Mouse (Mus musculus) stomach, postnatal 0 days (tissue): ENCODE measurements around the gene Lmnb2. TPM values are rescaled to one million over a fixed set of nuclear protein-coding genes. Genes with fewer than 3 reads are reported as not detected.

ENCODE experiments used
- ATAC-seq: fragments of 200-750 bp; cut with Nextera tagmentation; 2 replicates; pipeline ENCODE4 v1.8.0; 2017; ENCODE audit not compliant: low FRiP score, low TSS enrichment
- DNase-seq: peaks from one replicate; pipeline ENCODE4 v3.0.0-alpha.2; 2016; ENCODE audit warnings: low spot score
- H3K27ac ChIP-seq: fragments of 300-500 bp; sonication (generic); replicated peaks from 2 replicates; pipeline ENCODE4 v1.5.1; 2014; ENCODE audit warnings: mild to moderate bottlenecking, control low read depth
- H3K27me3 ChIP-seq: fragments of 300-500 bp; sonication (generic); 2 replicates; pipeline ENCODE4 v1.6.1; 2014; ENCODE audit warnings: low read length; ENCODE audit not compliant: control insufficient read depth, insufficient read depth
- H3K36me3 ChIP-seq: fragments of 300-500 bp; sonication (generic); 2 replicates; pipeline ENCODE4 v1.6.1; 2014; ENCODE audit warnings: low read length, mixed read lengths; ENCODE audit not compliant: control insufficient read depth, insufficient read depth
- H3K4me1 ChIP-seq: fragments of 300-500 bp; sonication (generic); replicated peaks from 2 replicates; pipeline ENCODE4 v1.6.1; 2014; ENCODE audit warnings: antibody characterized with exemption; ENCODE audit not compliant: control insufficient read depth, insufficient read depth
- H3K4me2 ChIP-seq: fragments of 300-500 bp; sonication (generic); replicated peaks from 2 replicates; pipeline ENCODE4 v1.6.1; 2014; ENCODE audit warnings: low read depth, mild to moderate bottlenecking, control low read depth, moderate library complexity
- H3K4me3 ChIP-seq: fragments of 300-500 bp; sonication (generic); 2 replicates; pipeline ENCODE4 v1.5.1; 2014; ENCODE audit warnings: low read depth, low read length, control low read depth
- H3K9ac ChIP-seq: fragments of 300-500 bp; sonication (generic); 2 replicates; pipeline ENCODE4 v1.6.1; 2014; ENCODE audit warnings: mild to moderate bottlenecking, low read length, control low read depth, mixed read lengths
- H3K9me3 ChIP-seq: fragments of 300-500 bp; sonication (generic); 2 replicates; pipeline ENCODE4 v1.6.1; 2016; ENCODE audit warnings: low read length; ENCODE audit not compliant: control insufficient read depth
- CTCF ChIP-seq: IDR thresholded peaks from 2 replicates; pipeline ENCODE4 v1.5.1; 2016; ENCODE audit warnings: antibody characterized with exemption, low read depth, mild to moderate bottlenecking, moderate library complexity
- EP300 ChIP-seq: optimal IDR thresholded peaks from 2 replicates; pipeline ENCODE3; 2016; ENCODE audit warnings: antibody characterized with exemption
- WGBS: fragments of 180-500 bp; shearing (Covaris S2); extraction: QIAGEN DNeasy Blood & Tissue Kit; methylation state at CpG from one replicate; pipeline ENCODE4 v1.1.7; 2014; 5-methylcytosine and 5-hydroxymethylcytosine counted together
- polyA plus RNA-seq: library from polyadenylated mRNA; unstranded; fragments of >200 nt; fragmentation: Nextera tagmentation; extraction: Ambion mirVana; gene quantifications from 2 replicates; pipeline ENCODE4 v1.2.1, GENCODE M21; 2015

The Lmnb2 gene
- polyA plus RNA-seq, 1 experiment from 2014 or later = 12.4 TPM

DNA sequence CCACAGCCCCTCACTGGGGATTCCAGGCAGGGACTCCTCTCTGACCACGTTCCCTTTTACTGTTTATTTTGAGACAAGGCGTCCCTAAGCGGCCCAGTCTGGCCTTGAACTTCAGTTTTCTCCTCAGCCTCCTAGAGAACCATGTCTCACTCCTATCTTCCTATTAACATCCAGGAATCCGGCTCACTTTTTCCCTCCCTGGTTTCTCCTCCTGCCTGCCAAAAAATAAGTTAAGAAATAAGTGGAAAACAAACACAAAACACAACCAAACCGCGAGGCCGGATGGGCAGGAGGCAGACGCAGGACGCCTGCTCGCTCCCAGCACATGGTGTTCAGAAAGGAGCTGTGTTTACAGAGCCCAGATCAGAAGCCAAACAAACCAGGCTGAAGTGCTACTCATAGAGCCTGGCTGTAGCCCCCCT lies 44.0 kb upstream of the Lmnb2 start:
- H3K4me3 ChIP-seq = no peak overlapping the region
- H3K9ac ChIP-seq = no peak overlapping the region
- peaks cover 14% of the 10 kb centered on the region for H3K4me1 ChIP-seq
- 18% methylated on average over 10 of the region's 10 CpGs for WGBS
- peak overlapping the region; percentile 88 for H3K27ac ChIP-seq
- peak; percentile 45; the same call in 1 of the 2 replicates for ATAC-seq
- H3K27me3 ChIP-seq = no peaks in the 10 kb centered on the region
- H3K36me3 ChIP-seq = no peaks in the 10 kb centered on the region
- TF ChIP-seq CTCF (no peak), EP300 (no peak)
- no peaks in the 10 kb centered on the region for H3K9me3 ChIP-seq
- H3K4me2 ChIP-seq = no peak overlapping the region
- peak; percentile 50 for DNase-seq

DNA sequence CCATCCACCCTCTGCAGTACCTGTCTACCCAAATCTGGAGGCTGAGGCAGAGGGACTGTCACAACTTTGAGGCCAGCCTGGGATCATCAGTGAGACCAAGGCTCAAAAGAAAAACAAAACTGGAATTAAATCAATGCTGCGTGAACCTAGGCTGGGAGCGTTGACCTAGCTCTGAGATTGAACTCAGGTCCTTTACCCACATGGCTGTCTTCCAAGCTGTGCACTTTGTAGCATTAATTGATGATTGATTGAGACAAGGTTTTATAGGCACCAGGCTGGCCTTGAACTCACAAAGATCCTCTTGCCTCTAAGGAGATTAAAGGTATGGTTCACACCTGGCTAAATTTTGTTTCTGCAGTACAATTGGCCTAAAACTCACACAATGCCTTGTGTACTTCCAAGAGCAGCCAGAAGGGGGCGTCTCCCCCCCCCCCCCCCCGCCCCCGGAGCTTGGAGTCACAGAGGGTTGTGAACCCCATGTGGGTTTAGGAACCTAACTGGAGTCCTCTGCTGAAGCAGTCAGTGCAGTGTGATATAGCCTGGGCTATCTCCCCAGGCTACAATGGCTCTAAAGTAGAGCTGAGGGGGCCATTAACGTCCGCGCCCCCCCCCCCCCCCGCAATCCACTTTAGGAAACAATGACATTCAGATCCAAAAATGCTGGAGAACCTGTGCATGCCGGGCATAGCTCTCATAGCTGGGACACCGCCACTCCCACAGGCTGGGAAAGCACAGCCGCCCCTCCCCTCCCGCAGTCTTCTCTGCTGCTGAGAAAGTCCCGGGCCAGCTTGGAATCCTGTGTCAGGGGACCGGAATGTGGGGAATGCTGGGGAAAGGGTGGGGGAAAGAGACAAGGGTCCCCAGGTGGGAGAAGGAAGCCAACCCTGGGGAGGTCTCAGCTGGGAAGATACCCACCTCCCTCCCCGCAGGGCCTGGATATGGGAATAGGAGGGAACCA lies 42.8 kb upstream of the Lmnb2 start:
- Histone ChIP-seq H3K4me3 (no peak overlapping the region), H3K27ac (peak overlapping the region; percentile 88), H3K9me3 (no peaks in the 10 kb centered on the region), H3K4me2 (peak overlapping the region; percentile 25), H3K36me3 (no peaks in the 10 kb centered on the region), H3K4me1 (peaks cover 15% of the 10 kb centered on the region), H3K27me3 (no peaks in the 10 kb centered on the region), H3K9ac (peak overlapping the region; percentile 35; the same call in 1 of the 2 replicates)
- ATAC-seq (peak; percentile 58; the same call in 1 of the 2 replicates), DNase-seq (peak; percentile 74)
- 12% methylated on average over 15 of the region's 16 CpGs for WGBS
- TF ChIP-seq EP300 = no peak
- peak; percentile 65 for TF ChIP-seq CTCF

DNA sequence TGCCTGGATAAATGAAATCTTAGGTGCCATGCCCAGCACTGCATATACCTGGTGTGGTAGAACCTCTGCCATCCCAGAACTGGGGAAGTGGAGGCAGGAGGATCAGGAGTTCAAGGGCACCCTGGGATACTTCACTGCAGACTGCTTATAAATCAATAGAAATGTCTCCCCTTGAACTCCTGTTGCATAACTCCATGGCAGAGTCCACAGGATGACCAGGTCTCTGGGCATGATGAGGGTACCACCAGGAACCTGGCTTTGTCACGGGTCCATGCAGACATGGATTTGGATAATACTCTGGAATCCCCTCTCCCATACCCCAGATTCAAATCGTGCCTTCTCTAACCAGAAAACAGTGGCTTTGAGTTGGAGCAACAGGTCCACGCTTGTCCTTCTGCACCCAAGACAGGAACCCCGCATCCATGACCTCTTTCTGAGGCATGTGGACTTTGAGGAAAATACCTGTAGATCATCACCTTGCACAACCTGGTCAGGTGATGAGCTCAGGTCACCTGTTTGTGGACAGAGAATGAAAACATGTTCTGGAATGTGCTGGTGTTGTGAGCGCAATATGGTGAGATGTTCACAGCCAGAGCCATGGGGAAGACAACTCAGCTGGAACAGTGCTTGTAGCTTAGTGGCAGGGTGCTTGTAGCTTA lies 41.1 kb upstream of the Lmnb2 start:
- TF ChIP-seq EP300 (no peak), CTCF (no peak)
- Histone ChIP-seq H3K4me1 (peaks cover 22% of the 10 kb centered on the region), H3K4me2 (no peak overlapping the region), H3K27me3 (no peaks in the 10 kb centered on the region), H3K9me3 (no peaks in the 10 kb centered on the region), H3K27ac (no peak overlapping the region), H3K4me3 (no peak overlapping the region), H3K9ac (no peak overlapping the region), H3K36me3 (no peaks in the 10 kb centered on the region)
- DNase-seq = no peak
- no peak for ATAC-seq
- 93% methylated on average over 5 of the region's 5 CpGs for WGBS

DNA sequence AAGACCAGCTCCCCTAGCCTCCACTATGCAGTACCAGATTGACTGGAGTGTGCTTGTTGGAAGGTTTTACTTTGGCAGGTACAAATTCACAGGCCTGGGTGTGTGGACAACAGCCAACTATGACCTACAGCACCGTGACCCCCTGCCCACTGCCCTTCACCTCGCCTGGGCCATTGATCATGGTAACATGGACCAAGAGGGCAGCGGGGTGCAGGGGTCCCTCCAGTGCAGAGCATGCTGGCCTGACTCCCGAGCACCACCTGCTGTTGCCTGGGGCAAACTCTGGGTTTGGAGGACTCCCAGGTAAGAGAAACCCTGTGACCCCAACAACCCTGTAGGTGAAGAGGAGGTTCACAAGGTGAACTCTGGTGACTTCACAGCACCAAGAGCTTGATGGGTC lies 39.7 kb upstream of the Lmnb2 start:
- Histone ChIP-seq H3K27me3 (no peaks in the 10 kb centered on the region), H3K27ac (no peak overlapping the region), H3K4me2 (no peak overlapping the region), H3K9ac (no peak overlapping the region), H3K4me1 (peaks cover 13% of the 10 kb centered on the region), H3K9me3 (no peaks in the 10 kb centered on the region), H3K4me3 (no peak overlapping the region), H3K36me3 (no peaks in the 10 kb centered on the region)
- ATAC-seq = no peak
- no peak for DNase-seq
- WGBS = 78% methylated on average over 4 of the region's 4 CpGs
- TF ChIP-seq EP300 = no peak
- no peak for TF ChIP-seq CTCF

DNA sequence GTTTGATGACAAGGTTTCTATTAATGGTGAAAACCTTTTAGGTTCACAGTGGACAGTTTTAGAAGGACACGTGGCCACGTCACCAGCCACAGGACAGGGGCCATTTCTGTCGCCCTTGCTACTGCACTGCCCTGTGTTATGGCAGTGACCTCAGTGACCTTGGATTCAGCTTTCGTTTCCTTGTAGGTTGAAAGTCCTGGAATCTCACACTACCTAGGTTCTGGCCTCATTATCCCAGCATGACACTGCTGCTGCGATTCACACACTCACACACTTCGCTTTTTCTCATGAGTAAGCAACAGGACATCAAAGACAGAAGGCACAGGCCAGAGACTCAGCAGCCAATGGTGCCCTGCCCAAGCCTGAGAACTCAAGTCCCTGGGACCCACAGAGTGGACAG lies 38.9 kb upstream of the Lmnb2 start:
- no peak overlapping the region for H3K4me2 ChIP-seq
- no peaks in the 10 kb centered on the region for H3K27me3 ChIP-seq
- TF ChIP-seq EP300 = no peak
- no peak for TF ChIP-seq CTCF
- no peaks in the 10 kb centered on the region for H3K36me3 ChIP-seq
- no peak for DNase-seq
- 83% methylated on average over 6 of the region's 6 CpGs for WGBS
- no peak overlapping the region for H3K9ac ChIP-seq
- no peak for ATAC-seq
- no peaks in the 10 kb centered on the region for H3K9me3 ChIP-seq
- H3K4me3 ChIP-seq = no peak overlapping the region
- H3K27ac ChIP-seq = no peak overlapping the region
- H3K4me1 ChIP-seq = peaks cover 13% of the 10 kb centered on the region

DNA sequence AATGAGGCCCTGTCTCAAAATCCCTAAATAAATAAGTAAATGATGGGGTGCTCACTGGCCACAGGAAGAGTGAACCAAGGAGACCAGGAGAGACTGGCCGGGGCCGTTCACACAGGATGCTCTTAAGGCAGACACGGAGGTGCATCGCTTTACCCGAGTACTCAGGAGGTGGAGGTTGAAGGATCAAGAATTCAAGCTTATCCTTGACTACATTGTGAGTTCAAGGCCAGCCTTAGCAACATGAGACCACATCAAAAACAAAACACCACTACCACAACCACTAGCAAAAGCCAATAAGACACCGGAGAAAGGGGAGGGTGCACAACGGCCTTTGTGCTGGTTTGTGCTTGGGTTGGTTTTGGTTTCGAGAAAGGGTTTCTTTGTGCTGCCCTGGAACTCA lies 38.3 kb upstream of the Lmnb2 start:
- no peak for TF ChIP-seq EP300
- TF ChIP-seq CTCF = no peak
- Histone ChIP-seq H3K36me3 (no peaks in the 10 kb centered on the region), H3K4me2 (no peak overlapping the region), H3K9ac (no peak overlapping the region), H3K4me3 (no peak overlapping the region), H3K9me3 (no peaks in the 10 kb centered on the region), H3K27ac (no peak overlapping the region), H3K4me1 (peaks cover 13% of the 10 kb centered on the region), H3K27me3 (no peaks in the 10 kb centered on the region)
- ATAC-seq = no peak
- 93% methylated on average over 8 of the region's 8 CpGs for WGBS
- no peak for DNase-seq
